Mouse (Mus musculus) intestine, embryonic 16.5 days (tissue): ENCODE data around the gene Cln3. TPM values are rescaled to one million over a fixed set of nuclear protein-coding genes. Genes with fewer than 3 reads are reported as not detected.

Experiments used
- microRNA-seq: library from miRNA; unstranded; fragments of <30 nt; microRNA quantifications from one replicate; pipeline ENCODE4, GENCODE M21; 2016
- polyA plus RNA-seq: library from polyadenylated mRNA; unstranded; fragments of >200 nt; fragmentation: Nextera tagmentation; extraction: Ambion mirVana; gene quantifications from 2 replicates; pipeline ENCODE4 v1.2.1, GENCODE M21; 2015

Cln3 gene
- polyA plus RNA-seq, 1 experiment from 2014 or later, result 44.7 TPM

Small RNA genes within 50 kb of the gene (microRNA-seq; reads per million reads assigned to microRNA genes)
- gene Mir7059, result 1.6 reads per million

Other genes with a start within 250 kb of the Cln3 start
- gene Lat, start 216.2 kb downstream of the Cln3 start, polyA plus RNA-seq, result 0.78 and 1.3 TPM in 2 replicates
- 70.0 and 76.2 TPM in 2 replicates for gene Spns1, start 208.4 kb downstream of the Cln3 start, polyA plus RNA-seq
- gene Nfatc2ip, start 189.1 kb downstream of the Cln3 start, polyA plus RNA-seq, result 0.99 and 1.4 TPM in 2 replicates
- gene Cd19, start 170.9 kb downstream of the Cln3 start, polyA plus RNA-seq, result 0.28 and 0.37 TPM in 2 replicates
- 22.6 and 25.0 TPM in 2 replicates for gene Rabep2, start 157.1 kb downstream of the Cln3 start, polyA plus RNA-seq
- gene Atp2a1, start 122.7 kb downstream of the Cln3 start, polyA plus RNA-seq, result 1.1 and 1.3 TPM in 2 replicates
- gene Sh2b1, start 110.4 kb downstream of the Cln3 start, polyA plus RNA-seq, result 43.2 and 44.6 TPM in 2 replicates
- 229 and 244 TPM in 2 replicates for gene Tufm, start 98.5 kb downstream of the Cln3 start, polyA plus RNA-seq
- 25.8 and 29.4 TPM in 2 replicates for gene Atxn2l, start 82.4 kb downstream of the Cln3 start, polyA plus RNA-seq
- gene Eif3c, start 19.4 kb downstream of the Cln3 start, polyA plus RNA-seq, result 180 and 194 TPM in 2 replicates
- gene Apobr, start 875 bp downstream of the Cln3 start, polyA plus RNA-seq, result 0.65 and 1.5 TPM in 2 replicates
- not detected in 2 replicates for gene Il27, start 9.1 kb upstream of the Cln3 start, polyA plus RNA-seq
- gene Nupr1, start 45.0 kb upstream of the Cln3 start, polyA plus RNA-seq, result 70.8 and 73.3 TPM in 2 replicates
- 42.7 and 49.8 TPM in 2 replicates for gene Sgf29, start 63.5 kb upstream of the Cln3 start, polyA plus RNA-seq
- gene Sult1a1, start 90.6 kb upstream of the Cln3 start, polyA plus RNA-seq, result 7.5 and 7.6 TPM in 2 replicates
- 111 and 112 TPM in 2 replicates for gene Bola2, start 109.6 kb upstream of the Cln3 start, polyA plus RNA-seq
- gene Slx1b, start 110.0 kb upstream of the Cln3 start, polyA plus RNA-seq, result 8.3 and 8.9 TPM in 2 replicates
- 38.0 and 38.7 TPM in 2 replicates for gene Coro1a, start 122.0 kb upstream of the Cln3 start, polyA plus RNA-seq
- 122 and 126 TPM in 2 replicates for gene Mapk3, start 173.8 kb upstream of the Cln3 start, polyA plus RNA-seq
- 1.4 and 2.1 TPM in 2 replicates for gene Gdpd3, start 180.5 kb upstream of the Cln3 start, polyA plus RNA-seq
- gene Ypel3, start 191.1 kb upstream of the Cln3 start, polyA plus RNA-seq, result 59.5 and 61.5 TPM in 2 replicates
- 0.36 and 0.37 TPM in 2 replicates for gene Tbx6, start 195.7 kb upstream of the Cln3 start, polyA plus RNA-seq
- gene Ppp4c, start 206.7 kb upstream of the Cln3 start, polyA plus RNA-seq, result 213 and 215 TPM in 2 replicates
- gene Fam57b, start 211.9 kb upstream of the Cln3 start, polyA plus RNA-seq, result 1.0 and 1.4 TPM in 2 replicates
- not detected in 2 replicates for gene 4930451I11Rik, start 245.8 kb upstream of the Cln3 start, polyA plus RNA-seq